15 mouse cellular contexts compared by ENCODE assay signal in the genomic region with DNA sequence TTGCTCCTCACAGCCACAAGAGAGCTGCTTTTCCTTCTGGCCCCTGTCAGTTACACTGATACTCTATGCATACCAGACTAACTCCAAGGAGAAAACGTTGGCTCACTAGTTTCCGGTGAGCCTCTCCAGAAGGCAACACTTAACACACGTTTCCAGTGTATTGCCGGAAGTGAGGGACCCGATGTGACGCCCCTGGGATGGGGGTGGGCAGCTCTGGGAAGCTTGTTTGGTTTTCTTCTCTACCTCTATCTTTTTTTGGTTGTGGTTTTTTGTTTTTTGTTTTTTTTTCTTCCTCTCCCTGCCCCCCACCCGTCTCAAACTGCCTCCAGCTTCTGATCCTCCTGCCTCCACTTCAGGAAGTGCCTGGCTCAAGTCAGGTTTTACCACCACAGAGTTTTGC. TPM values are rescaled to one million over a fixed set of nuclear protein-coding genes. Genes with fewer than 3 reads are reported as not detected.
DNase-seq lines count a peak whose midpoint lies in the region; ATAC-seq and TF ChIP-seq lines count a peak whose summit lies in the region.
"Had no signal": no experiment of that assay in that cellular context is flagged by ENCODE, and none has a peak within 500 bp of the region (broad histone marks: within the 10 kb centered on the region; RNA-seq: fewer than 3 reads in every experiment).

No protein-coding gene starts in this region.

- peak; percentile 27 to 61 for DNase-seq in thymus, adult 18-20 months
- no peak for DNase-seq in thymus, postnatal 10 days (ENCODE audit: low spot score in 2 of 2)
- DNase-seq in liver, postnatal 0 days: no peak
- DNase-seq in kidney, adult 18-20 months: no peak
- DNase-seq in kidney, postnatal 10 days: no peak
- no peak for DNase-seq in MN1 (ENCODE audit: low spot score)
- DNase-seq: heart, adult 11 months; kidney, adult 2 months; right cerebral cortex, postnatal 25 days had no signal

- no peaks in the 10 kb centered on the region for H3K27me3 ChIP-seq in liver, postnatal 0 days (ENCODE audit: insufficient read depth, low read length)

- no peaks in the 10 kb centered on the region for H3K36me3 ChIP-seq in liver, postnatal 0 days (replicated peaks; ENCODE audit: insufficient read depth, low read length)
- H3K36me3 ChIP-seq: hindbrain, embryonic 10.5 days had no signal

- H3K9ac ChIP-seq in liver, postnatal 0 days (replicated peaks): peak overlapping the region; percentile 53; the same call in 1 of the 2 replicates

- peaks cover 23% of the 10 kb centered on the region for H3K4me1 ChIP-seq in bone marrow macrophage, adult 2 months (ENCODE audit: control insufficient read depth, insufficient read depth, low read length)
- peaks cover 13% of the 10 kb centered on the region for H3K4me1 ChIP-seq in liver, postnatal 0 days (ENCODE audit: insufficient read depth)

- H3K4me2 ChIP-seq in liver, postnatal 0 days (ENCODE audit: low read depth, low read length): peak overlapping the region; percentile 9; the same call in 1 of the 2 replicates
- H3K4me2 ChIP-seq: midbrain, embryonic 11.5 days had no signal

- H3K27ac ChIP-seq in bone marrow macrophage, adult 2 months (ENCODE audit: insufficient read depth, low read depth, low read length): peak overlapping the region; percentile 91
- peak overlapping the region; percentile 99 for H3K27ac ChIP-seq in liver, postnatal 0 days (ENCODE audit: low read depth)

- ATAC-seq in liver, postnatal 0 days: no peak
- no peak for ATAC-seq in monocyte, adult 5-6 weeks (replicated peaks; ENCODE audit: insufficient number of reproducible peaks, low FRiP score, low TSS enrichment, poor library complexity, severe bottlenecking)

- no peak overlapping the region for H3K4me3 ChIP-seq in bone marrow macrophage, adult 2 months (ENCODE audit: insufficient read depth, low read length)
- H3K4me3 ChIP-seq in liver, postnatal 0 days (ENCODE audit: low read depth, low read length): no peak overlapping the region
- H3K4me3 ChIP-seq: hindbrain, embryonic 10.5 days had no signal

- TF ChIP-seq POLR2A in bone marrow macrophage, adult 2 months (IDR thresholded peaks at IDR 0.05; ENCODE audit: borderline replicate concordance, low read depth, low read length): no peak

- WGBS in liver, postnatal 0 days (ENCODE audit: insufficient replicate concordance): 25% methylated on average over 7 of the region's 7 CpGs

- no peak for TF ChIP-seq CTCF in bone marrow macrophage, adult 2 months (IDR thresholded peaks at IDR 0.05; ENCODE audit: low read depth, low read length)
- no peak for TF ChIP-seq CTCF in liver, postnatal 0 days (IDR thresholded peaks at IDR 0.05; ENCODE audit: low read depth)

- TF ChIP-seq EP300 in liver, postnatal 0 days (IDR thresholded peaks at IDR 0.05; ENCODE audit: low read depth): no peak

- no peaks in the 10 kb centered on the region for H3K9me3 ChIP-seq in liver, postnatal 0 days (ENCODE audit: low read length)
- H3K9me3 ChIP-seq: hindbrain, embryonic 10.5 days had no signal

RNA-seq across cellular contexts. Expression of a gene that starts 18.1 kb away (rescaled TPM):
- polyA plus RNA-seq in bone marrow macrophage, adult 2 months (2012; ENCODE audit: insufficient read depth, insufficient read length, missing spikeins): 327 and 355 TPM in 2 replicates
- polyA plus RNA-seq in liver, postnatal 0 days (2015; fragmentation: Nextera tagmentation; extraction: Ambion mirVana): 264 and 270 TPM in 2 replicates
- total RNA-seq in monocyte, adult 5-6 weeks (2017): 1,228 to 1,583 TPM (median 1,384 TPM) in 3 replicates

RNA-seq across cellular contexts. Expression of a gene that starts 20.1 kb away (rescaled TPM):
- 0.62 and 1.3 TPM in 2 replicates for polyA plus RNA-seq in bone marrow macrophage, adult 2 months (2012; ENCODE audit: insufficient read depth, insufficient read length, missing spikeins)
- polyA plus RNA-seq in liver, postnatal 0 days (2015; fragmentation: Nextera tagmentation; extraction: Ambion mirVana): 0.86 and 1.1 TPM in 2 replicates
- 0.19 to 1.1 TPM in 2 of 3 replicates, not detected in the other for total RNA-seq in monocyte, adult 5-6 weeks (2017)

RNA-seq across cellular contexts. Expression of a gene that starts 41.0 kb away (rescaled TPM):
- polyA plus RNA-seq in bone marrow macrophage, adult 2 months (2012; ENCODE audit: insufficient read depth, insufficient read length, missing spikeins): 20.6 and 25.6 TPM in 2 replicates
- 25.4 and 25.7 TPM in 2 replicates for polyA plus RNA-seq in liver, postnatal 0 days (2015; fragmentation: Nextera tagmentation; extraction: Ambion mirVana)
- total RNA-seq in monocyte, adult 5-6 weeks (2017): 4.1 to 7.8 TPM (median 6.6 TPM) in 3 replicates

RNA-seq across cellular contexts. Expression of a gene that starts 55.5 kb away (rescaled TPM):
- polyA plus RNA-seq in bone marrow macrophage, adult 2 months (2012; ENCODE audit: insufficient read depth, insufficient read length, missing spikeins): not detected in 2 replicates
- 0.20 TPM in 1 of 2 replicates, not detected in the other for polyA plus RNA-seq in liver, postnatal 0 days (2015; fragmentation: Nextera tagmentation; extraction: Ambion mirVana)
- not detected in 3 replicates for total RNA-seq in monocyte, adult 5-6 weeks (2017)
- total RNA-seq: layer of hippocampus, postnatal 10 days had no signal
- polyA plus RNA-seq: testis, adult 2 months had no signal

Comparison
In these comparisons a context has a peak if more than half of its experiments do, and no peak if none do; other contexts are left out.
1. DNase-seq: peak in thymus, adult 18-20 months (2 of 2); none in thymus, postnatal 10 days (0 of 2), liver, postnatal 0 days (single experiment), kidney, adult 18-20 months (single experiment), kidney, postnatal 10 days (single experiment) and MN1 (single experiment).